Mouse (Mus musculus): ENCODE data around the gene Rrm2.

- no peak for TF ChIP-seq CTCF (IDR thresholded peaks at IDR 0.05; ENCODE audit: insufficient read depth, low read depth, low read length)
- TF ChIP-seq POLR2A (IDR thresholded peaks at IDR 0.05; ENCODE audit: insufficient read depth, low read depth, low read length) = no peak
Observed at GRCm38 (mm10) chr12:24699578-24699977, 8.5 kb upstream of the Rrm2 start.
